Comparison of ENCODE assay signal across 27 mouse cellular contexts in the genomic region with DNA sequence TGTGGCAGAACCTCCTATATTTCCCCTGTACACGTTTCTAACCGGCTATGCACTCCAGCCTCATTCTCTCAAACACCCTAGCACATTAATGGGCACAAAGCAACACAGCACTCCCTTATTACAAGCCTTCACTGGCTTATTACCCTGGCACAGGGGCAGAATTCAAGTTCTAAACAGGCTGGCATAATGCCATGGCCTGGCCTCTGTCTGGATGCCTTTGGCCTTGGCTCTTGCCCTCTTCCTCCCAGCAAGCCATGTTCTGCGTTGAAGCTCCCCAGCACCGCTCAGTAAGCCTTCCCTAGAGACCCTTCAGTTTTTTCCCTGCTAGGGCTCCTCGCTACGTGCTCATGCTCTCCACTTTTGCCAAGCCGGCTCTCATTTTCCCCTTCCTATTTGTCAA. TPM values are rescaled to one million over a fixed set of nuclear protein-coding genes. Genes with fewer than 3 reads are reported as not detected.
A peak's percentile ranks its signal among the peaks of the same experiment; 100 is the strongest.
DNase-seq lines count a peak whose midpoint lies in the region; ATAC-seq and TF ChIP-seq lines count a peak whose summit lies in the region.
"Had no signal": no experiment of that assay in that cellular context is flagged by ENCODE, and none has a peak within 500 bp of the region (broad histone marks: within the 10 kb centered on the region; RNA-seq: fewer than 3 reads in every experiment).

No protein-coding gene starts in this region.

- H3K27ac ChIP-seq in kidney, adult 2 months (ENCODE audit: insufficient read depth, low read depth, low read length), result no peak overlapping the region
- H3K27ac ChIP-seq in midbrain, embryonic 11.5 days (ENCODE audit: low read depth, low read length), result no peak overlapping the region
- no peak overlapping the region for H3K27ac ChIP-seq in midbrain, embryonic 15.5 days
- H3K27ac ChIP-seq: forebrain, embryonic 10.5 days; forebrain, embryonic 13.5 days; heart, adult 2 months; heart, embryonic 10.5 days; heart, embryonic 13.5 days; hindbrain, embryonic 14.5 days; hindbrain, postnatal 0 days had no signal

- peak; percentile 63 to 82 for DNase-seq in adrenal gland, adult (ENCODE audit: inconsistent age in 2 of 2, low spot score in 1 of 2)
- no peak for DNase-seq in adrenal gland, adult 8-10 months
- DNase-seq in kidney, adult 2 months, result peak; percentile 41
- DNase-seq in kidney, adult 8-10 months, result no peak
- DNase-seq in midbrain, embryonic 11.5 days (ENCODE audit: low spot score, missing footprints), result peak; percentile 12
- DNase-seq in right cerebral cortex, adult 18-20 months, result no peak
- DNase-seq: cerebellum, adult 11-12 months; cerebellum, adult 8-10 months; gastrocnemius, postnatal 10 days; gastrocnemius, postnatal 36 days; heart, adult 2 months; heart, postnatal 14 days; heart, postnatal 4 days had no signal

- TF ChIP-seq CTCF in kidney, adult 2 months (conservative IDR thresholded peaks at IDR 0.05; ENCODE audit: insufficient read depth, insufficient read length, low read depth, low read length), result no peak

- no peak overlapping the region for H3K9ac ChIP-seq in midbrain, embryonic 11.5 days (ENCODE audit: low read length)
- no peak overlapping the region for H3K9ac ChIP-seq in midbrain, embryonic 15.5 days
- H3K9ac ChIP-seq: forebrain, embryonic 13.5 days; heart, embryonic 13.5 days; hindbrain, embryonic 14.5 days had no signal

- 82% methylated on average over 7 of the region's 7 CpGs for WGBS in kidney, adult 2 months
- WGBS in midbrain, embryonic 11.5 days, result 95% methylated on average over 7 of the region's 7 CpGs
- 92% methylated on average over 7 of the region's 7 CpGs for WGBS in midbrain, embryonic 15.5 days

- no peak for TF ChIP-seq POLR2A in kidney, adult 2 months (IDR thresholded peaks at IDR 0.05; ENCODE audit: low read depth, low read length)

- H3K9me3 ChIP-seq in midbrain, embryonic 11.5 days (ENCODE audit: control insufficient read depth, low read length), result peaks cover 2% of the 10 kb centered on the region; the same call in 1 of the 2 replicates
- no peaks in the 10 kb centered on the region for H3K9me3 ChIP-seq in midbrain, embryonic 15.5 days
- H3K9me3 ChIP-seq: heart, embryonic 10.5 days had no signal

- no peaks in the 10 kb centered on the region for H3K27me3 ChIP-seq in kidney, adult 2 months (replicated peaks; ENCODE audit: control insufficient read depth, insufficient read depth, low read length)
- no peaks in the 10 kb centered on the region for H3K27me3 ChIP-seq in midbrain, embryonic 11.5 days (ENCODE audit: control insufficient read depth, insufficient read depth, low read length)
- H3K27me3 ChIP-seq in midbrain, embryonic 15.5 days (replicated peaks), result no peaks in the 10 kb centered on the region
- H3K27me3 ChIP-seq: forebrain, embryonic 13.5 days; heart, embryonic 13.5 days had no signal

- H3K4me1 ChIP-seq in kidney, adult 2 months (ENCODE audit: control insufficient read depth, insufficient read depth, low read length), result no peaks in the 10 kb centered on the region
- H3K4me1 ChIP-seq in midbrain, embryonic 11.5 days (ENCODE audit: control insufficient read depth, insufficient read depth, low read length), result no peaks in the 10 kb centered on the region
- H3K4me1 ChIP-seq in midbrain, embryonic 15.5 days, result no peaks in the 10 kb centered on the region
- H3K4me1 ChIP-seq: forebrain, embryonic 10.5 days; forebrain, embryonic 13.5 days; heart, embryonic 10.5 days; heart, embryonic 13.5 days had no signal

- H3K4me3 ChIP-seq in kidney, adult 2 months (ENCODE audit: insufficient read depth, low read depth, low read length), result no peak overlapping the region
- no peak overlapping the region for H3K4me3 ChIP-seq in midbrain, embryonic 11.5 days (ENCODE audit: low read depth, low read length)
- H3K4me3 ChIP-seq in midbrain, embryonic 15.5 days, result no peak overlapping the region
- H3K4me3 ChIP-seq: forebrain, embryonic 10.5 days; forebrain, embryonic 13.5 days; heart, adult 2 months; heart, embryonic 10.5 days; heart, embryonic 13.5 days had no signal

- 0 out of 2 replicates have a peak, but pooled peaks cover 1% of the 10 kb centered on the region for H3K36me3 ChIP-seq in kidney, adult 2 months (ENCODE audit: control insufficient read depth, insufficient read depth, low read length)
- peaks cover 11% of the 10 kb centered on the region for H3K36me3 ChIP-seq in midbrain, embryonic 11.5 days (ENCODE audit: control insufficient read depth, insufficient read depth, low read length)
- peaks cover 59% of the 10 kb centered on the region for H3K36me3 ChIP-seq in midbrain, embryonic 15.5 days (replicated peaks)

- no peak for ATAC-seq in midbrain, embryonic 11.5 days (ENCODE audit: low FRiP score)
- no peak for ATAC-seq in midbrain, embryonic 15.5 days (replicated peaks)
- ATAC-seq: activated CD4-positive, CD25-positive, alpha-beta regulatory T cell, adult 4 months; forebrain, embryonic 13.5 days; forebrain, embryonic 16.5 days; hindbrain, postnatal 0 days; inflammation-experienced regulatory T-cells, adult 6 months had no signal

- no peak overlapping the region for H3K4me2 ChIP-seq in midbrain, embryonic 11.5 days
- no peak overlapping the region for H3K4me2 ChIP-seq in midbrain, embryonic 15.5 days
- H3K4me2 ChIP-seq: forebrain, embryonic 13.5 days; heart, embryonic 13.5 days; hindbrain, embryonic 14.5 days had no signal

RNA-seq across cellular contexts. Expression of a gene that starts 23.6 kb away (rescaled TPM):
- 10 to 100 TPM; 10.7 to 17.0 (median 14.3) TPM for total RNA-seq in adrenal gland, adult 8-10 months (2022)
- 2.4 and 2.8 TPM in 2 replicates for polyA plus RNA-seq in kidney, adult 2 months (2012; rRNA removed)
- 4.1 and 4.6 TPM in 2 replicates for polyA plus RNA-seq in midbrain, embryonic 11.5 days (2014; fragmentation: Nextera tagmentation; extraction: Ambion mirVana)
- polyA plus RNA-seq in midbrain, embryonic 15.5 days (2015; fragmentation: Nextera tagmentation; extraction: Ambion mirVana), result 18.9 and 19.7 TPM in 2 replicates

RNA-seq across cellular contexts. Expression of a gene that starts 30.6 kb away (rescaled TPM):
- not detected for total RNA-seq in adrenal gland, adult 8-10 months (2022)
- polyA plus RNA-seq in kidney, adult 2 months (2012; rRNA removed), result 0.69 and 1.6 TPM in 2 replicates
- polyA plus RNA-seq in midbrain, embryonic 11.5 days (2014; fragmentation: Nextera tagmentation; extraction: Ambion mirVana), result not detected in 2 replicates
- not detected in 2 replicates for polyA plus RNA-seq in midbrain, embryonic 15.5 days (2015; fragmentation: Nextera tagmentation; extraction: Ambion mirVana)
- total RNA-seq: gastrocnemius, adult 18-20 months; gastrocnemius, postnatal 10 days; gastrocnemius, postnatal 36 days; granulocyte monocyte progenitor cell, adult 5-6 weeks; heart, adult 2 months; heart, postnatal 14 days; heart, postnatal 4 days; hindbrain, postnatal 0 days had no signal
- polyA plus RNA-seq: activated CD4-positive, CD25-positive, alpha-beta regulatory T cell, adult 4 months; embryonic facial prominence, embryonic 11.5 days; forebrain, embryonic 10.5 days; forebrain, embryonic 13.5 days; forebrain, embryonic 16.5 days; heart, embryonic 10.5 days; heart, embryonic 13.5 days; hindbrain, embryonic 11.5 days; hindbrain, embryonic 14.5 days; inflammation-experienced regulatory T-cells, adult 6 months had no signal

RNA-seq across cellular contexts. Expression of a gene that starts 43.9 kb away (rescaled TPM):
- 100 to 1,000 TPM; 136 to 188 (median 157) TPM for total RNA-seq in adrenal gland, adult 8-10 months (2022)
- 27.3 and 35.0 TPM in 2 replicates for polyA plus RNA-seq in kidney, adult 2 months (2012; rRNA removed)
- polyA plus RNA-seq in midbrain, embryonic 11.5 days (2014; fragmentation: Nextera tagmentation; extraction: Ambion mirVana), result 2.9 TPM in 2 replicates
- 4.7 and 5.4 TPM in 2 replicates for polyA plus RNA-seq in midbrain, embryonic 15.5 days (2015; fragmentation: Nextera tagmentation; extraction: Ambion mirVana)

Comparison
In these comparisons a context has a peak if more than half of its experiments do, and no peak if none do; other contexts are left out.
1. DNase-seq: peak in adrenal gland, adult (2 of 2), kidney, adult 2 months (single experiment) and midbrain, embryonic 11.5 days (single experiment); none in adrenal gland, adult 8-10 months (single experiment), kidney, adult 8-10 months (0 of 2) and right cerebral cortex, adult 18-20 months (single experiment).